Mouse (Mus musculus): ENCODE data around the gene Brd4.

Brd4 gene

DNA sequence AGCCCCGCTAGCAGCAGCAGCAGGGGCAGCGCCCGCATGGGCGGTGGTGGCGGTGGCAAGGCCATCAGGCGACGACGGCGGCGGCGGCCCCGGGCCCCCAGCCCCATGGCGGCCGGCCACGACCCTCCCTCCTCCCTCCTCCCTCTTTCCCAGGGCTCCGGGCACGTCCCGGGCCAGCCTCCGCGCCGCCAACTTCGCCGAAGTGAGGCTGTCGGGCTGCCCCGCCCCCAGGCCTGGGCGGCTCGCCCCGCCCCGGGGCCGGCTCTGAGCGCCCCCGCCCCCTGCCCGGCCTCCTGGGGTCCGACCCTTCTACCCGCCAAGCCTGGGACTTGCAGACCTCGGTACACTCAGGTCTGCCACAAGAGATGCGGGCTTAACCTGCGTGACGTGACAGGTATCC lies 117.8 kb downstream of the Brd4 start, which contains the start of gene Notch3:
Notch3 (minus strand) TSS at position 166 of the 400 bp plus-strand sequence.
- DNase-seq (ENCODE audit: low read depth), result peak; percentile 49

DNA sequence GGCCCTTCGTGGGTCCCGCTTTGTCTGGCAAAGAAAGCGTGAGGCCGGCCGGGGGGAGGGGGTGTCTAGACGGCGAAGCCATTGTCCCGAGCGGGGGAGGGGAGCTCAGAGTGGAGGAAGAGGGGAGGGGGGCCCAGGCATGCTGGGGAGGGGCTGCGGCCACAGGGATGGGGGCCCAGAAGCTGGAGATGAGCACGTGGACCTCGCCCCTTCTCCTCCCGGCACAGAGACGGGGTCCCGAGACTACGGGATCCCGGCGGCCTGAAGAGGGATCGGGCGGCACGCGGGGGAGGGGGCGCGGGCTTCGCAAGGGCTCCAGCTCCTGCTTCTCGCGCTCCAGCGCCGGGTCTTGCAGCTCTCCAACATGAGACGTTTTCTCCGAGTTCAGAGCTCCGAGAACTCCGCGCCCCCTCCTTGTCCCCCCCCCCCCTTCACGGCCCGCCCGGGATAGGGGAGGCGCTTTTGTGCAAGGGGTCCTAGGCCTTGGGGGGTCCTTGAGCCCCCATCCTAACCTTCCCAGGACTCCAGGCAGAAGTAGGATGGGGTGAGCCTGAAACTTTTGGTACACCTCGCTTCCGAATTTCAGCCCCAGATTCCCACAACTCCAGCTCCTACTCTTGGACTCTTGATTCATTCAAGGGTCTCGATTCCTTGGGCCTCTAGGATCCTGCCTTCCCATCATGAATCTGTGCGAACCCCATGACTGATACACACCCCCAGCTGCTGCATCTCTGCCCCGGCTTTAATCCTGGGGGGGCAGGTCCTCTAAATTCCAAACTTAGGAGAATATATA lies 118.5 kb downstream of the Brd4 start:
- peak; percentile 76 for DNase-seq (ENCODE audit: low read depth)

DNA sequence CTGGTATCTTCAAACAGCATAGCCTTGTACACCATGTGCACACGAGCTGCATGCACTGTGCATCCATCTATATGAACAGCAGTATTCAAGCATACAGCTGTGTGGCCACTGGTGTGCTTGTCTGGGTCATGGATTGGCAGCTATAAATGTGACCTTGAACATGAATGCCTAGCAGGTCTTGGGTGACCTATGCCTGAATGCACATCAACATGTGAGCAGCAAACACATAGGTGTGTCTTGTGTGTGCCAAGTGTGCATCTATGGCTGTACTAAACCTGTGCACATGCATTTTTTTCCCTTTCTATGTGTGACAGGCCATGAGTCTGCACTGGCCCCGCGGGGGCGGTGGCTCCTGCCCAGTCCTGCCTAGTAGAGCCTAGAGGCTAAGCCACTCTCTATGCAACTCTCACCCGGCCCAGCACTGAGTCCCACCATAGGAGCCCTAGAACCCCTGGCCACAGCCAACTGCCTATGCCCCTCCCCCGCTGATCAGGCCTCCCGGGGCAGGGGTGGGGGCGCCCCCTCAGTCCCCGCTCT lies 119.2 kb downstream of the Brd4 start:
- peak; percentile 42 for DNase-seq (ENCODE audit: low read depth)

DNA sequence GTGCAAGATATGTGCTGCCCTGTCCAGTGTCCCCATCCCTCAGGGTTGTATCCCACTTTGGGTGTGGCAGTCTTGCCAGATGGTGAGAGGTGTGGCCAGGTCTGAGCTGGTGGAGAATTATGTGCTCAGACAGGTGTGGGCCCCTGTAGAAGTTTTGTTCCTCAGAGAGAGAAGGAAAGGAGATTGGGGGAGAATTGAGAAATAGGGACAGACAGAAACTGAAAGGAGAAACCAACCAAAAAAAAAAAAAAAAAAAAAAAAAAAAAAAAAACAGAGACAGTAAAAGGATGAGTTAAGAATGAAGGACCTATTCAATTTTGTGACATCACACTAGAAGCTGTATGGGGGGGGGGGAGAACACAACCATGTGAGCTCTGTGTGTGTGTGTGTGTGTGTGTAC lies 119.7 kb downstream of the Brd4 start:
- DNase-seq (ENCODE audit: low read depth), result no peak

DNA sequence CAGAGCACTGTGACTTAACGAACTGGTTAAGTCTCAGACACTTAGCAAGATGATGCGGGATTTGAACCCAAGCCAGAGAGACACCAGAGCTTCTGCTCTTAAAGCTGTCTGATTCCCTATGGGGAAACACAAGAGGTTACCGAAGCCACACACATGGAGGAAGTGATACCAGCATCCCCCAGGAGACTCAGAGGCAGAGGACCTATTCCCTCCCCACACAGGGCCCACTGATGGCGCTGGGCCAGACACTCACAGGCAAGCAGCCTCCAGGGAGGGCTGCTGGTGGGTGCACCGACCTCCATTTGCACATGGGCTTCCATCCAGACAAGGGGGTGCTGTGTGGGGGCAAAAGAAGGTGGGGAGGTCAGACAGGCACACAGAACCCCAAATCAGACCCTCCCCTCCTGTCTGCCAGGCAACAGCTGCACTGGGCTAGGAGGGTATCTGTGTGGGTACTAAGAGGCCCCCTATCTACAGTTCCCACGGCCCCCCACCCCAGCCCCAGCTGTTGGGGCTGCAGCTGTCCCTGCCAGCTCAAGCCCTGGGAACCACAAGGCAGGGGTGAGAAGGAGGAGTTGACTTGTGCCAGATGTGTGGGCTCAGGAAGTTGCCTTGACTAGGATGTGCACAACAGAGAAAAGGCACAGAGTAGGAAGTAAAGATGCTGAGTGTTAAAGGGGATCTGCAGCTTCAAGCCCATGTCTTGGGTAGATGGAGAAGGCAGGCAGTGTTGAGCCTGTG lies 120.4 kb downstream of the Brd4 start:
- peak; percentile 33 for DNase-seq (ENCODE audit: low read depth)

DNA sequence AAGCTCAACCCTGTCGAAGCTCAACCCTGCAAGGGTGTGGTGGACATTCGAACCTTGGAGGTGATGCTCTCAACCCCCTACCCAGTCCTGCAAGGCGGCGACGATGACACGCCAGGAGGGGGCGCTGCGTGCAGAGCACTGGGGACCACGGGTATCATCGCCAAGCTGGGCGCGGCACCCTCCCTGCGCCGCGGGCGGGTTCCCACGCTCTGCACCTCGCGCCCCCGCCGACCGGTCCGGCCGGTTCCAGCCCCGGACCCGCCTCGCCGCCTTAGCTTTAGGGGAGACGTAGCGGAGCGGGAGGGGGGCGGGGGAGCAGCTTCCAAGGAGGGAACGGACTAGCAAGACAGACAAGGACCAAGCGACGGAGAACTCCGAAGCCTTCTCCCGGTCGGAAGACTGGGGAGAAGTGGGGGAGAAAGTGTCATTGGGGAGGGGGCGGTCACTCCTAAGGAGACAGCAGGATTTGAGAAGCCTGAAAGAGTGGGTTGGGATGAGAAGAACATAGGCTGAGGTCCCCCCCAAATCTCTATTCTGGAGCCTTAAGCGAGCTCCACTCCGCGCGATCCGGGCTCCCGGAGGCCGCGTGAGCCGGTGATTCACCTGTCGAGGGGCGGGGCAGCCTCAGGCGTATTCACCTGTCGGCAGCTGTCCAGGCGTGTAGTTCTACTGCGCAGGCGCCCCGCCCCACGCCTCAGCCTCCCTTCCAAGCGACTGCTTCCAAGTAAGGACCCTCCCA lies 122.2 kb downstream of the Brd4 start:
- DNase-seq (ENCODE audit: low read depth), result peak; percentile 80

DNA sequence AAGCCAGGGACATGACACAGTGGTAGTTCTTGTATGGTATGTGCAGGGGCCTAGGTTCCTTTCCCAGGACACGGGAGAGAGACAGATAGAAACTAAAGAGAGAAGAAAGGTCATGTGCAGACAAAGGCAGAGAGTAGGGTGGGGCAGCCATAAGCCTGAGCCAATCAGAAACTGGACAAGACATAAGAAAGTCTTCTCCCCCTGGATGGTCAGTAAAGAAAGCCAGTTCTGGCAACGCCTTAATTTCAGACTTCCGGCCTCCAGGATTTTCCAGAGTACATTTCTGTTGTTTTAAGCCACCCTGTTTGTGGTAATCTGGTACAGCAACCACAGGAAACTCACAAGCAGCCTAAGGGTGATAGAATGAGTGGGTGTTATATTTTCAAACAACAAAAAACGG lies 123.6 kb downstream of the Brd4 start:
- no peak for DNase-seq (ENCODE audit: low read depth)

DNA sequence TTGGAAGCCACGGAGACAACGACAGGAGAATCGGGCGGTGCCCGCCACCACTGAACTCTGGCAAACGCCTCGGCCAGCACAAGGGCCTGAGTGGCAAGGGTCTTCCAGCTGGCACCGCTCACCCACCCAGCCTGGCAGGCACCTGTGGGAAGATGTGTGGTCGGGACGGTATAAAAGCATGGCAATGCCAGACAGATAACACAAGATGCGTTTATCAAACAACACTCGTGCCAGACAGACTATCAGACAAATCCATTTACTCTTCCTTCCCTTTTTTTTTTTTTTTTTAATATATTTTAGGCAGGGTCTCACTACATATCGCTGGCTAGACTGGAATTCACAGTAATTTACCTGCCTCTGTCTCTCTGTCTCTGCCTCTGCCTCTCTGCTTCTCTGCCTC lies 125.7 kb downstream of the Brd4 start:
- DNase-seq (ENCODE audit: low read depth), result no peak

DNA sequence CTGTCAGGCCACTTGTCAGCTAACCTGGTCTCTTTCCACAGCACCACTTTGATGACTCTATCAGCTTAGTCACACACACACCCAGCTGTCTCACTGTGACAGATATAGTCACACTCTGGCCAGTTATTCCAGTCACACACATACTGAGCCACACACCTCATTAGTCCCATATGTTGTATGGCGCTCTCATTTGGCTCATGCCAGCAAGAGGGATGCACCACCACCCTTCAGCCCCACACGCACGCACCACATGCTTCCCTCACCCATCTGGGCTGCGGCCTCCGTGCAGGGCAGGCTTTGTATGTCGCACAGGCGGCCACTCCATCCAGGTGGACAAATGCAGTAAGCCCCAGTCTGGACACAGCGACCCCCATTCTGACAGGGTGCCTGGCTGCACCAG lies 137.8 kb downstream of the Brd4 start:
- DNase-seq (ENCODE audit: low read depth), result no peak

Data from naive thymus-derived CD4-positive, alpha-beta T cell, adult 2 months (primary cell).